Mouse (Mus musculus): ENCODE data around the gene Sppl2c.

Sppl2c gene

DNA sequence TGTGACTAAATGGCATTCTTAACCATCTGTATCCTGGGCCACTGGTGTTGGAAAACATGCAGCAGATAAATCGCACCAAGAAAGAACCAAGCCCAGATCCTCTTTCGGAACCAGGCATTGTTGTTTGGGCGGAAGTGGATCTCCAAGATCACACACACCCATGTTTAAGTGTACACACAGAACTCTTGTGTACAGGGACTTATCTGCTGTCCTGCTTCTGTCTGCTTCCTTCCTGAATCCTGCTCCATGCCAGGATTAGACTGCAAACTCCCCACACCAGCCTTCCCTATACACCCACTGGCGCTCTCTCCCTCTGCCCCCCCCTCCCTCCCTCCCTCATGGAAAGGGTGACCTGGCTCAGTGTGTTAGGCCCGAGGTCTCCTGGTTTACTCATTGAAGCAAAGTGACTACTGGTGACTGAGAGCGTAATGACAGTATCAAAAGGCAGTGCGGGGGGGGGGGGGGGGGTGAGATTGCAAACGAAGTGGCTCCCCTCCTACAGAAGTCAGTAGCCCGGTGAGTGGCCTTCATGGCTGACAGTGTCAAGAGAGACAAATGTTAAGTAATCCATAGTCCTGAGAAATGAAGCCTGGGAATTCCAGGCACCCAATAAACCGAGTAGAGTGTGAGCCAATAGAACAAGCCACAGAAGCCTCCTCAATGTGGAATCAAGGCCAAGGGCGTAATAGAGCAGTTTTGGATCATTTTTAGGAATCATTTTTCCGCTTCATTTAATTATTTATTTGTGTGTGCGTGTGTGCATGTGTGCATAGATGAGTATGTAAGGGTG lies 52.0 kb downstream of the Sppl2c start:
- in situ Hi-C loops (cut with MboI) = no loop called here
